Mouse (Mus musculus): ENCODE data around the gene Ism2. TPM values are rescaled to one million over a fixed set of nuclear protein-coding genes. Genes with fewer than 3 reads are reported as not detected.
"Not testable (repeated sequence)": the region's sequence is repeated elsewhere in the genome, so short reads cannot be mapped to it uniquely, and the experiment has no call there.

Gene Ism2
- polyA plus RNA-seq, 1 experiment from 2014 or later: 0.60 TPM

DNA sequence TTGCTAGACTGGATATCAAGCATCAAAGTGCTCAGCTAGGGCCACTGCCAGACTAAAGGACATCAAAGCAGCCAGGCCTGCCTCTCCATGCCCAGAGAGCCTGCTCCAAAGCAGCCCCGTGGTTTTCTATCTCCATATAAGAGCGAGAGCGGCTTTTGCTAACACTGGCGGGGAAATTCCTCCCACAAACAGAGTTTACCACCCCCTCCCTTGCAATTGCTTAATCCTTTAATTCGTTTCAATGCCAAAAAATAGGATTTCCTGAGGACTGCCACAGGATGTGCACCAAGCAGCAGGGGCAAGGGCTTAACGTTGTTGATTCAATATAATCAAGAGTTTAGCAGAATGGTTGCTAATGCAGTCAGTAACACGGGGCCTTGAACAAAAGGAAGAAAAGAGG is 28.1 kb upstream of the Ism2 start:
- ATAC-seq (ENCODE audit: low read depth): no peak
- Histone ChIP-seq H3K27ac (replicated peaks) (no peak overlapping the region), H3K4me3 (no peak overlapping the region), H3K27me3 (no peaks in the 10 kb centered on the region), H3K4me1 (replicated peaks) (peaks cover 5% of the 10 kb centered on the region; the same call in 1 of the 2 replicates), H3K36me3 (peaks cover 8% of the 10 kb centered on the region; the same call in 1 of the 2 replicates), H3K9me3 (no peaks in the 10 kb centered on the region), H3K9ac (no peak overlapping the region), H3K4me2 (no peak overlapping the region)
- 21% methylated on average over 7 of the region's 7 CpGs for WGBS

DNA sequence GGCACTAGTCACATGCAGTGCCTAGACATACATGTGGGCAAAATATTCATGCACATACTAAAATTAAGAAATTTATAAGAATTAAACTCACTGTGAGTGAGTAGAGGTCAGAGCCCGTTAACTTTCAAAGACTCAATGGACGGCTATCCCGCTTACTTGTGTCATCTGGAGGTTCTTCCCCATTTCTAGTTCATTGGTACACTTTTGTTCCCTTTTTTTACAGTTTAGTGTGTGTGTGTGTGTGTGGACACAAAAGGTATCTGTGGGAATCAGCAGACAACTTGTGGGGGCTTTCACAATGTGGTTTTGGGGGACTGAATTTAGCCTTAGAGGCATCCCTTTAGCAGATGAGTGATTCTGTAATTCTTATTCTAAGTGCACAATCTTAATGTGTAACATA is 25.9 kb upstream of the Ism2 start:
- no peaks in the 10 kb centered on the region; the same call in 1 of the 2 replicates for H3K4me1 ChIP-seq (replicated peaks)
- H3K4me2 ChIP-seq: no peak overlapping the region
- H3K27me3 ChIP-seq: no peaks in the 10 kb centered on the region
- no peak overlapping the region for H3K9ac ChIP-seq
- peaks cover 8% of the 10 kb centered on the region; the same call in 1 of the 2 replicates for H3K36me3 ChIP-seq
- no peaks in the 10 kb centered on the region for H3K9me3 ChIP-seq
- ATAC-seq (ENCODE audit: low read depth): no peak
- WGBS: 89% methylated on average over 3 of the region's 3 CpGs
- no peak overlapping the region for H3K4me3 ChIP-seq
- no peak overlapping the region for H3K27ac ChIP-seq (replicated peaks)

DNA sequence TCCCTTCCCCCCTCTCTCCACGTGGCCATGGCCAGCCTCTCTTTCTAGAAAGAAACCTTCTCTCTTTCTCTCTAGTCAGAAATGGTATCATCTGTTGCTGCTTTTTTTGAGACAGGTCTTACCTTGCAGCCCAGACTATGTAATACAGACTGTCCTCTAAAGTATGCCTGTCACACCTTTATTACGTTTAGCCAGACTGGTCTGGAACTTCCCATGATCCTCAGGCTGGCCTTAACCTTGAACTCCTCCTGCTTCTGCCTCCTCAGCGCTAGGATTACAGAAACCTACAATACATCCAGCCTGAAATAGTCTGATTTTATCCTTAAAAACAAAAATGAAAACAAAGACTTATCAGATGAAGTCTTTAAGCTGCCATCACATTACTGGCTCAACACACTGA is 19.7 kb upstream of the Ism2 start:
- H3K36me3 ChIP-seq: peaks cover 5% of the 10 kb centered on the region; the same call in 1 of the 2 replicates
- no peak overlapping the region for H3K9ac ChIP-seq
- ATAC-seq (ENCODE audit: low read depth): no peak
- WGBS: 88% methylated on average over 3 of the region's 3 CpGs
- no peak overlapping the region for H3K27ac ChIP-seq (replicated peaks)
- no peaks in the 10 kb centered on the region for H3K9me3 ChIP-seq
- H3K4me1 ChIP-seq (replicated peaks): no peaks in the 10 kb centered on the region
- H3K4me2 ChIP-seq: no peak overlapping the region
- H3K4me3 ChIP-seq: no peak overlapping the region
- H3K27me3 ChIP-seq: no peaks in the 10 kb centered on the region

DNA sequence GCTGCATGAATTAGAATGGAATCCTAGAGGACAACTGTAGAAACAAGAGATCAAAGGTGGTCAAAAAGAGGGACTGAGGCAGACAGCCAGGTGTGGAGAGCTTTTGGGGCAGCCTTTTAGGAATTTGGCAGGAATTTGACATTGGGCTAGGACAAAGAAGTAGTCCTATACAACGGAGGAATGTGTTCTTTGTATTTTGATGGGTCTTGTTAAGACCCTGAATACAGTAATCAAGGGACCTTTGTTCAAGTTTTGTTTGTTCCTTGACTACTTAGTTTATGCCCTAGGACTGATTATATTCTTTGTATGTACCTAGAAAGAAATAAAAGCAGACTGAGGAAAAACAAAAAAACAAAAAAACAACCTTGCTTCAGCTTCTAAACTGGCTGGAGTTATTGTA is 18.4 kb upstream of the Ism2 start:
- Histone ChIP-seq H3K9ac (no peak overlapping the region), H3K36me3 (0 out of 2 replicates have a peak, but pooled peaks cover 6% of the 10 kb centered on the region), H3K4me2 (no peak overlapping the region), H3K4me1 (replicated peaks) (no peaks in the 10 kb centered on the region), H3K4me3 (no peak overlapping the region), H3K27ac (replicated peaks) (no peak overlapping the region), H3K27me3 (no peaks in the 10 kb centered on the region), H3K9me3 (no peaks in the 10 kb centered on the region)
- 37% methylated on average over 1 of the region's 1 CpGs for WGBS
- ATAC-seq (ENCODE audit: low read depth): no peak

DNA sequence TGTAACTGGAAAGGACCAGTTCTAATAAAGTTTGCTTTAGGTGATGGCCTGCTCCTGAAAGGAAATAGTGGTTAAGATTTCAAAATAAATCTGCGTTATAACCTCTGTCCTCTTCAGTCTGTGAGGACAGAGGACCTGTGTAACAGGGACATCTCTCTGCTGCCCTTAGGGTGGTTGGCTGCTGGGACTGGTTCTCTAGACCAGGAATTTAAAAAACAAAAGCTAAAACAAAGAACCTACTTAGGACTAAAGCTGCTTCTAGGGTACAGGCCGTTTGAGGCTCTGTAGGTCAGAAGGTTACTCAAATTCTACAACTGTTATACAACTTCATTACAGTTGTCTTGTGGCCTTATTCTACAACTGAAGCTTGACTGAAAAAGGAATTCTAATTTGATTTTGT is 13.6 kb upstream of the Ism2 start:
- Histone ChIP-seq H3K4me1 (replicated peaks) (no peaks in the 10 kb centered on the region), H3K9me3 (no peaks in the 10 kb centered on the region), H3K9ac (no peak overlapping the region), H3K27ac (replicated peaks) (no peak overlapping the region), H3K36me3 (peaks cover 43% of the 10 kb centered on the region), H3K4me3 (no peak overlapping the region), H3K27me3 (no peaks in the 10 kb centered on the region), H3K4me2 (no peak overlapping the region)
- WGBS: 48% methylated on average over 2 of the region's 2 CpGs
- no peak for ATAC-seq (ENCODE audit: low read depth)

DNA sequence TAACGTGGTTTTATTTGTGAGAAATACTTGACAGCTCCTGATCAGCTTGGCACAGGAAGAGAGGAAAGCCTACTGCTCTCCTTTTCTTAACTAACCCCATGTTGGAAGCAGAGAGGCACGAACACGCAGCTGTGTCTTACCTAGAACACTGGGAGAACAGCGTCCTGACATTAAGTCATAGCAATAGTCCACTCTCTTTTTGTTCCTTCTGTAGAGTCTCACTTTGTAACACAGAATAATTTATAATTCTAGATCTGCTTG is 7.0 kb upstream of the Ism2 start:
- peaks cover 34% of the 10 kb centered on the region for H3K36me3 ChIP-seq
- ATAC-seq (ENCODE audit: low read depth); H3K4me3 ChIP-seq; H3K9me3 ChIP-seq; H3K9ac ChIP-seq; H3K4me2 ChIP-seq; H3K4me1 ChIP-seq (replicated peaks); H3K27me3 ChIP-seq; H3K27ac ChIP-seq (replicated peaks): not testable (repeated sequence)
- 87% methylated on average over 4 of the region's 4 CpGs for WGBS

DNA sequence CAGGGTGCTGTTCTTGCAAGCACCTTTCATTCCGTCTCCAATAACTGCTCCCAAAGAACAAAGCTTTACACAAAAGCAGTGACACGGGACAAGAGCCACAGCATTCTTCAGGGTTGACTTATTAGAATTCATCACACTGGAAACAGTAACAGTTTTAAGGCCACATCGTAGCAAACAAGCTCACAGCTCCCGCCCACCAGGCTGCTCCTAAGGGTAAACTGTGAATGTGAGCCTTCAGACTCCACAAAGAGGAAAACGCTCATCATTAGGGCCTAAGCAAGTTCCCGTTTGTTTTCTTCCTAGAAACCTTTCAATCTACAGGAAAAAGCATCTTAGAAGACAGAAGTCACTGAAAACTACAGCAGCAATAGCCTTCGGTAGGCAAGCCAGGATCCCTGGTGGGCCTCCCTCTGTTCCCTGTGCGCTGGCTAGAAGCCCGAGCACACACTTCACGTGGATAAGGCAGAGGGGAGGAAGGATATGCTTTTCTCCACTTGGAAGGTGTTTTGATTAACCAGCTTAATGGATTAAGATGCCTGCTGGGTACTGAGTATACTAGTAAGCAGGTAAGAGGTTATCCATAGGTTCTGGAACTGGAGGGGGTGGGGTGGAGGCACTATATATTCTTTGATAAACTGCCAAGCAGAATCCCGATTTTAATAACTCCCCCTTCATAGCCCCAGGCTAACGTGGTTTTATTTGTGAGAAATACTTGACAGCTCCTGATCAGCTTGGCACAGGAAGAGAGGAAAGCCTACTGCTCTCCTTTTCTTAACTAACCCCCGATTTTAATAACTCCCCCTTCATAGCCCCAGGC is 6.5 kb upstream of the Ism2 start:
- Histone ChIP-seq H3K36me3 (peaks cover 34% of the 10 kb centered on the region), H3K9ac (no peak overlapping the region), H3K27ac (replicated peaks) (no peak overlapping the region), H3K9me3 (no peaks in the 10 kb centered on the region), H3K4me1 (replicated peaks) (peaks cover 7% of the 10 kb centered on the region; the same call in 1 of the 2 replicates), H3K4me3 (no peak overlapping the region), H3K27me3 (peaks cover 6% of the 10 kb centered on the region), H3K4me2 (no peak overlapping the region)
- no peak for ATAC-seq (ENCODE audit: low read depth)
- 37% methylated on average over 13 of the region's 13 CpGs for WGBS

DNA sequence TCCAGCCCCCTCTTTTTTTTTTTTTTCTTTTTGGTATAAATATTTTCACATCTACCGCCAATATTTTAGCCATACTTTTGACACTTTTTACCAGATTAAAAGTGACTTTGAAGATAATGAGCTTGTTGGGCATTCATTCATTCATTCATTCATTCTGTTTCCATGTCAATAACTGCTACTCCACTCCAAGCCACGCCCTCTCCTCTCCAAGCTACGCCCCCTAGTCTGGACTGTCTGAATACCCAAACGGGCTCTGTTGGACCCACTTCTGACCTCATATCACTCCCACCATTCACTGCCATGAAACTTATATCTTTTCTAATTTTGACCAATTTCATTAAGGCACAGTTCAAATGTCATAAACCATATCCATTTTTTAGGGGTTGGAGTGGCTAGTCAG is 1.7 kb upstream of the Ism2 start:
- Histone ChIP-seq H3K27ac (replicated peaks) (no peak overlapping the region), H3K4me1 (replicated peaks) (peaks cover 25% of the 10 kb centered on the region), H3K9me3 (no peaks in the 10 kb centered on the region), H3K9ac (no peak overlapping the region), H3K27me3 (peaks cover 37% of the 10 kb centered on the region), H3K4me3 (no peak overlapping the region), H3K4me2 (no peak overlapping the region), H3K36me3 (no peaks in the 10 kb centered on the region)
- WGBS: 51% methylated on average over 4 of the region's 4 CpGs
- no peak for ATAC-seq (ENCODE audit: low read depth)

DNA sequence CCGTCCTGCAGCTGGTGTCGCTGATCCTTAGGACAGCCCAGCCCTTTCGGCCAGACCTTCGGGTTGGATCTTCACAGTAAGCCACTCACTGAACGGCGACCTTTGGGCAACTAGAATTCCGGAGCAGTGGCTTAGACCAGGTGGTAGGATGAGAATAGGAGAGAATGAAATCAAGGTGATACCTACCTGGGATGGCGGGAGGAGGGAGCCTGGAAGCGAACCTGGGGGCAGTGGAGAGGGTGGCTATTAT is 861 bp upstream of the Ism2 start:
- peak overlapping the region; percentile 74 for H3K9ac ChIP-seq
- H3K4me2 ChIP-seq: peak overlapping the region; percentile 98
- under 1% methylated on average over 9 of the region's 9 CpGs for WGBS
- H3K4me1 ChIP-seq (replicated peaks): peaks cover 18% of the 10 kb centered on the region
- H3K36me3 ChIP-seq: no peaks in the 10 kb centered on the region
- peak overlapping the region; percentile 72 for H3K4me3 ChIP-seq
- H3K9me3 ChIP-seq: no peaks in the 10 kb centered on the region
- peaks cover 37% of the 10 kb centered on the region for H3K27me3 ChIP-seq
- no peak for ATAC-seq (ENCODE audit: low read depth)
- no peak overlapping the region for H3K27ac ChIP-seq (replicated peaks)

DNA sequence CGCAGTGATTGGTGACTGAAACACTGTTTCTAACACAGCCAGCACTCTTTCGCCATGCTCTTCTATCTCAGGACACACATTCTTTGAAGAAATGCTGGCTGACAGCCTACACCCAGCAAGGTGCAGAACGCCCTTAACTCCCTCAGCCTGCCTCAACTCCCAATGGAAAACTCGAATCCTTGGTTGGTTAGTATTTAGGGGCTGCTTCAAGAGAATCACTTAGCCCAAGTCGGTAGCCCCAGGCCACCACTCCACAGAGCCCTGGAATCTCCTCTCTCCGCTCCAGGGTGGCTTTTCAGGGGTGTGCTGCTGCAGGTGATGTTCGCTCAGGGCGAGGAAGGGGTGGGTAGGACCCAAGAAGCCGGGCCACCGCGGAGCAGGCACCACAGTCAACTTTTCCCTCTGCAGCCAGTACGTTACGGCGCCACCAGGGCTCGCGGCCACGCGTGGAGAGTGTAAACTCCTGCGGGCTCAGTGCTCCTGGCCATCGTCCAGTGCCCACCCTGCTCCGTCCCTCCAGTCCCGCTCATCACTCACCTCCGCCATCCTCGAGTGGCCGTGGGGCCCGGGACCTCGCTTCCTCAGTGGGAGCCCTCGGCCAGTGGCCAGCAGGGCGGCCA is 358 bp downstream of the Ism2 start:
- Histone ChIP-seq H3K4me3 (peak overlapping the region; percentile 72), H3K4me2 (peak overlapping the region; percentile 98), H3K27me3 (peaks cover 37% of the 10 kb centered on the region), H3K9me3 (no peaks in the 10 kb centered on the region), H3K4me1 (replicated peaks) (peaks cover 18% of the 10 kb centered on the region), H3K9ac (peak overlapping the region; percentile 74), H3K27ac (replicated peaks) (no peak overlapping the region), H3K36me3 (no peaks in the 10 kb centered on the region)
- WGBS: 8% methylated on average over 29 of the region's 29 CpGs
- ATAC-seq (ENCODE audit: low read depth): peak; percentile 79

DNA sequence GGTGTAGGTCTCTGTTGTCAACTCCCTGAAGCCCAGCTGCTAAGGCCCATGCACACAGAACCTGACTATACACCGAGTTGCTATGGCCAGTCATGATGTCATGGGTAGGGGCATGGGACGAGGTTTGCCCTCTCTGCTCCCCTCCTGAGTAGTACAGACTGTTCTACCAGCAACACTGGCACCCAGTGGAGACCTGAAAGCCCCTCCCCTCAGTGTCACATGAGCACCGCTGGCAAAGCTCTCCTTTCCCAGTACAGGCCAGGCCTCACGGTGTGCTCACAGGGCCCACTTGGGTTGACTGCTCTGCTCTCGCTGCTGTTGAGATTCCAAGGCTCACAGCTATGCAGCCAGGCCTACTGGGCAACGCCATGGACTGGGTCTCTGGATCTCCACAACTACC is 5.6 kb downstream of the Ism2 start:
- Histone ChIP-seq H3K4me2 (no peak overlapping the region), H3K27me3 (peaks cover 11% of the 10 kb centered on the region), H3K36me3 (no peaks in the 10 kb centered on the region), H3K9ac (no peak overlapping the region), H3K27ac (replicated peaks) (no peak overlapping the region), H3K9me3 (no peaks in the 10 kb centered on the region), H3K4me3 (no peak overlapping the region), H3K4me1 (replicated peaks) (peaks cover under 1% of the 10 kb centered on the region)
- ATAC-seq (ENCODE audit: low read depth): no peak
- WGBS: 79% methylated on average over 6 of the region's 6 CpGs

DNA sequence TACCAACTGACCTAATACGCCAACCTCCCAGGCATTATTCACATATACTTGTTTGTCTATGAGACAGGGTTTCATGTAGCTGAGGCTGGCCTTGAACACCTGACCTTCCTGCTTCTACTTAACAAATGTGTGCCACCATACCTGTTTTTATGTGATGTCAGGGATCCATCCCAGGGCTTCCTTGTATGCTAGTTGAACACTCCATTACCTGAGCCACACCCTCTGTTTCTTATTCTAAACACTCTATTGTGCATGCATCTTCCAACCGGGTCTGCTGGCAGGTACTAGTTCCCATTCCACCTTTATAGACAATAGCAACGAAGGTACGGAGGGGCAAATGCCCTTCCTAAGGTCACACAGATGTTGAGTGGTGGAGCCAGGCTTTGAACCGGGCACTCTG is 10.4 kb downstream of the Ism2 start:
- Histone ChIP-seq H3K4me2 (no peak overlapping the region), H3K4me1 (replicated peaks) (no peaks in the 10 kb centered on the region), H3K27me3 (no peaks in the 10 kb centered on the region), H3K9ac (no peak overlapping the region), H3K36me3 (no peaks in the 10 kb centered on the region), H3K9me3 (no peaks in the 10 kb centered on the region), H3K4me3 (no peak overlapping the region), H3K27ac (replicated peaks) (no peak overlapping the region)
- ATAC-seq (ENCODE audit: low read depth): no peak
- 92% methylated on average over 5 of the region's 5 CpGs for WGBS

DNA sequence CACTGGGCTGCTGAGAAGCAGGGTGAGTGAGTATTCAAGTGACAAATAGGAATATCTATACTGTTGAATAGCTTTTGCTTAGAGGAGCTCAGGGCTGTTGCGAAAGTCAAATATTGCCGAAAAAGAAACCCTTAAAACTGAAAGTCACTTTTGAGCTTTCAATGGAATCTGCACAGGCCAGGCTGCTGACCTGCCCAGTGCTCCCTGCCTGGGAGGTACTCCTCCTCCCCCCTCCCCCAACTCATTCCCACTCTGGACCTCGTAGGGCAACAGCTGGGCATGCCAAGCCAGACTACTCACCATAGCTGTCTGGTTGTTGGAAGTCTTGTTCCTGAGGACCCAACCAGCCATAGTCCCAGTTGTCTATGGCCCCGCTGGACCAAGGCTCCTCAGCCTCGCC is 14.8 kb downstream of the Ism2 start:
- Histone ChIP-seq H3K4me2 (no peak overlapping the region), H3K27me3 (no peaks in the 10 kb centered on the region), H3K4me1 (replicated peaks) (no peaks in the 10 kb centered on the region), H3K9me3 (no peaks in the 10 kb centered on the region), H3K27ac (replicated peaks) (no peak overlapping the region), H3K36me3 (no peaks in the 10 kb centered on the region), H3K9ac (no peak overlapping the region), H3K4me3 (no peak overlapping the region)
- no peak for ATAC-seq (ENCODE audit: low read depth)
- WGBS: 90% methylated on average over 5 of the region's 5 CpGs

Measured in neural tube, embryonic 13.5 days (tissue).